Mouse (Mus musculus): ENCODE measurements around the gene Atp1a2. TPM values are rescaled to one million over a fixed set of nuclear protein-coding genes. Genes with fewer than 3 reads are reported as not detected.

Atp1a2 gene
- polyA plus RNA-seq (2016; fragmentation: Nextera tagmentation; extraction: Ambion mirVana) = 0.86 and 2.0 TPM in 2 replicates

DNA sequence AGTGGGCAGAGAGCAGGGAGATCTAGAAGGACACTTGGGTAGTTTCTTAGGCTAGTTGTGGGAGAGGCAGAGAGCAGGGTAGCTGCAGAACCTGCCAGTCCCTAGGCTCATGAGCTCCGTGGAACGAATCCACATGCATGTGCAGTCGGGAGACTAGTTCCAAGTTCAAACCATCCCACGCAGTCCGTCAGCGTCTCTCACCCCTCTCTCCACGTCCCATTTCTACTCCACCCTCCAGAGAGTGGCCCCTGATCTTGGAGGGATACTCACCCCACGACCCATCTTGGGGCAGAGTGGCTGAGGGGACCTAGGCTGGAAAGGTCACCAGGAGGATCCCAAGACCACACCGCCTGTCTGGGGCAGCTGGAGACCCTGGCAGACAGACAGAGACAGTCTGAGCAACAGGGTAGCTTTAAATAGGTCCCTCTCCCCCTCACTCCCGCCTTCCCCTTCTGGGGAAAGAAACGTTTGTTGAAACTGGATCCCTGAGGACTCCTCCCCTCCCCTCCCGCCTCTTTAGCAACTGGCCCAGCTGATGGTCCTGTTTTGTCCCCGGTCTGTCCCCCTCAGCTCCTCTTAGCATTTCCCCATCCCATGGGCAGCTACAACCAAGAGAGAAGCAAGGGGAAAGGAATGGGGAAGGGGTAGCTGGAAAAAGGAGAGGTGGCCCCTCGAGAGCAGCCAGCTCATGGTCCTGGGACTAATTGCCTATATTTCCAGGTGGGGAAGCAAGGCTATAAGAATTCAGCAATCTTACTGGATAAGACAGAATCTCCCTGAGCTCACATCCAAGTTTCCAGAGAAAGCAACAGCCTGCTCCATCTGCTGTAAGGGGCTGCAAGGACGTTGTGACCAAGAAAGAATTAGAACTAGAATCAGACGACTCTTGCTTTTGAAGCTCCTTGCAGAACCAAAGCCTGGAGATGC is at the start of gene Atp1a2:
TSS of gene Atp1a2 (minus strand) at position 454 of the 927 bp plus-strand sequence.
- Histone ChIP-seq H3K4me3 (peak within 1 kb of the TSS; percentile 31), H3K27me3 (ENCODE audit: poor library complexity, severe bottlenecking) (peaks cover 59% of the 10 kb centered on the region), H3K4me1 (peaks cover 77% of the 10 kb centered on the region), H3K36me3 (replicated peaks) (no peaks in the 10 kb centered on the region), H3K9me3 (no peaks in the 10 kb centered on the region), H3K27ac (peak within 1 kb of the TSS; percentile 72)
- WGBS = 18% methylated on average over 15 of the region's 16 CpGs
- DNase-seq (ENCODE audit: extremely low spot score, low spot score) = no peak

DNA sequence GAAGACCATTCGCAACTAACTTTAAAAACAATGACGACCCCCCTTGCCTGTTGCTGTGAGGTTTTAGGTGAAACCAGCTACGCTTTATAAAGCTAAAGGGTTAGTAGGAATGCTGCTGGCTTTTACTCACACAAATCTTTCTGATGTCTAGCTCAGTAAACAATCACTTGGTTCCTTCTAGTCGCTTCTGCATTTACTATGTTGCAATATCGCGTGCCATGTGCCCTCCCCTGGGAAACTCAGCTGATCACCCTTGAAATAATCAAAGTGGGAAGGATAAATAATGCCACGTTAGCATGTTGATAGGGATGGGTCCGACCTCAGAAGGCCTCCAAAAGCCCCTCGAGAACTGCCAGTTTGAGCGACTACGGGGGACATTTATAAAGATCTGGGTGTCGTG is 49.5 kb upstream of the Atp1a2 start:
- Histone ChIP-seq H3K9me3 (no peaks in the 10 kb centered on the region), H3K27ac (peak overlapping the region; percentile 96), H3K27me3 (ENCODE audit: poor library complexity, severe bottlenecking) (peaks cover 23% of the 10 kb centered on the region), H3K4me1 (peaks cover 69% of the 10 kb centered on the region), H3K4me3 (no peak overlapping the region), H3K36me3 (replicated peaks) (no peaks in the 10 kb centered on the region)
- WGBS = 94% methylated on average over 12 of the region's 12 CpGs
- no peak for DNase-seq (ENCODE audit: extremely low spot score, low spot score)

DNA sequence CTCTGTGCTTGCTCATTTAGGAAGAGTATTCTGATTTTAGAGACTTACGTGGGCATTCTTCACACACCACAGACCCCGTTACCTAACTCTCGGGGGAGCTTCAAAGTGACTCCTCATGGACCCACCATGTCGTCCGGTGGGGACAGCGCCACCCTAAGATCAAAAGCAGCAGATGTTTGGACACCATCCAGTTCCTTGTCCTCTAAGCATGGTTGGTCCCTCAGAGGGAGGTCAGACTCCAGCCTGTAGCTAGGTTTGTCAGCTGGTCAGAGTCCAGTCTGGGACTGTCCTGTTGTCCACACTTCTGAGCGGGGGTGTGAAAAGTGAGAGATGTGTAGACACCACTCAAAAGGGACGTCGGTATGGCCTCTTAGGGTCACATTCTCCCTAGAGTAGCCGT is 48.8 kb upstream of the Atp1a2 start:
- WGBS = 83% methylated on average over 10 of the region's 10 CpGs

DNA sequence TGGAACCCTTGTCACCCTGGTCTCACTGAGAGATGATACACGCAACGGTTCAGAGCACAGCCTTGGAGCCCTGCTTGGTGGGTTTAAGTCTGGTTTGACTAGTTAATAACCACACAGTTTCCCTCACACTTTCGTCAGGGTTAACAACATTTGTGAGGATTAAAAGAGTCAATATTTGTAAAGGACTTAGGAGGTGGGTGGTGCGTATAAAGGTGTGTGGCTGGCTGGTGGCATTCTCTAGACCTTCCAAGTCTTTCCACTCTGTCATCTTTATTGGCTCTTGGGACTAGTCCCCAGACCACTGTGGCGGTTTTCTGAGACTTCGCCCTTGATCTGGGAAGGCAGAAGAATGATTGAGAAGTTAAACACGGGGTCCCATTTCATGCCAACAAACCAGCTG is 47.0 kb upstream of the Atp1a2 start:
- peak overlapping the region; percentile 30; the same call in 1 of the 2 replicates for H3K27ac ChIP-seq
- WGBS = 91% methylated on average over 7 of the region's 7 CpGs
- H3K27me3 ChIP-seq (ENCODE audit: poor library complexity, severe bottlenecking) = peaks cover 37% of the 10 kb centered on the region
- H3K9me3 ChIP-seq = no peaks in the 10 kb centered on the region
- DNase-seq (ENCODE audit: extremely low spot score, low spot score) = no peak
- no peak overlapping the region for H3K4me3 ChIP-seq
- H3K4me1 ChIP-seq = peaks cover 67% of the 10 kb centered on the region
- H3K36me3 ChIP-seq (replicated peaks) = no peaks in the 10 kb centered on the region

More for the DNA sequence above, 48.8 kb upstream of the Atp1a2 start:
- peaks cover 23% of the 10 kb centered on the region for H3K27me3 ChIP-seq (ENCODE audit: poor library complexity, severe bottlenecking)
- peak overlapping the region; percentile 96 for H3K27ac ChIP-seq
- no peak for DNase-seq (ENCODE audit: extremely low spot score, low spot score)
- H3K4me3 ChIP-seq = no peak overlapping the region
- no peaks in the 10 kb centered on the region for H3K36me3 ChIP-seq (replicated peaks)
- peaks cover 70% of the 10 kb centered on the region for H3K4me1 ChIP-seq
- H3K9me3 ChIP-seq = no peaks in the 10 kb centered on the region

DNA sequence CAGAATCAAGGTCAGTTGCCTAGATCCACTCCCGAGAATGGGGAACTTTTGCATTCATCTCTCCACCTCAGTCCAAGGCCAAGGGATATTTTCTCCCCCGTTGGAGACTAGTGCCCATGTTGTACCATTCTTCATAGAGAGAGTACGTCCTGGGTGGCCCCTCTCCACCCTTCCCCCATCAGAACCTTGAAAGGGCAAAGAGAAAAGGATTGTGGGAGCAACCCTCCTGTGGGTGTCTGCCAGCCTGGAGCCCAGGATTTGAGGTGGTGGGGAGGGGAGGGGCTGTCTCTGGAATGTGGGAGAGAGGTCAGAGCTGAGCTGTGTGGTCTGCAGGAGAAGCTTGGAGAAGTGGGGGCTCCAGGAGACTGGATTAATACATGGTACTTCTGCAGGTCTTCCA is 46.0 kb upstream of the Atp1a2 start:
- Histone ChIP-seq H3K36me3 (replicated peaks) (no peaks in the 10 kb centered on the region), H3K4me1 (peaks cover 58% of the 10 kb centered on the region), H3K9me3 (no peaks in the 10 kb centered on the region), H3K27ac (peak overlapping the region; percentile 53; the same call in 1 of the 2 replicates), H3K27me3 (ENCODE audit: poor library complexity, severe bottlenecking) (peaks cover 46% of the 10 kb centered on the region), H3K4me3 (no peak overlapping the region)
- 57% methylated on average over 3 of the region's 3 CpGs for WGBS
- no peak for DNase-seq (ENCODE audit: extremely low spot score, low spot score)

DNA sequence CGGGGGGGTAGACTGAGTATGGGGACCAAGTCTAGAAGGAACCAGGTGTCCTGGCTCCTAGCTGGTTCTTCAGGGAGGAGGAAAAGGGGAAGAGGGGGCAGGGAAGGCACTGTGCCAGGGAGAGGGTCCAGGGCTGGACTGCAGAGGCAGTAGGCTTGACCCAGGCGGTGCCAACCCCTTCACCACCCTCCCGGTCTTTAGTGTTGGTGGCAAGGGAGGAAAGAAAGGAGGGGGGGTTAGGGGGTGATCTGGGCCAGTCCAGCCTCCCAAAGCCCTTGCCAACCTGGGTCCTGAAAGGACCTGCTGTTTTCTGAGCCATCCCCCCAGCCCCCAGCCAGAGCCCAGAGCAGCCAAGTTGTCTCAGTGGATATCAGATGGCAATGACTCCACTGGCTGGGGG is 44.9 kb upstream of the Atp1a2 start:
- H3K27ac ChIP-seq = peak overlapping the region; percentile 53
- peaks cover 49% of the 10 kb centered on the region for H3K4me1 ChIP-seq
- 86% methylated on average over 3 of the region's 3 CpGs for WGBS
- no peaks in the 10 kb centered on the region for H3K9me3 ChIP-seq
- peaks cover 53% of the 10 kb centered on the region for H3K27me3 ChIP-seq (ENCODE audit: poor library complexity, severe bottlenecking)
- no peaks in the 10 kb centered on the region for H3K36me3 ChIP-seq (replicated peaks)
- DNase-seq (ENCODE audit: extremely low spot score, low spot score) = no peak
- H3K4me3 ChIP-seq = peak overlapping the region; percentile 12; the same call in 1 of the 2 replicates

DNA sequence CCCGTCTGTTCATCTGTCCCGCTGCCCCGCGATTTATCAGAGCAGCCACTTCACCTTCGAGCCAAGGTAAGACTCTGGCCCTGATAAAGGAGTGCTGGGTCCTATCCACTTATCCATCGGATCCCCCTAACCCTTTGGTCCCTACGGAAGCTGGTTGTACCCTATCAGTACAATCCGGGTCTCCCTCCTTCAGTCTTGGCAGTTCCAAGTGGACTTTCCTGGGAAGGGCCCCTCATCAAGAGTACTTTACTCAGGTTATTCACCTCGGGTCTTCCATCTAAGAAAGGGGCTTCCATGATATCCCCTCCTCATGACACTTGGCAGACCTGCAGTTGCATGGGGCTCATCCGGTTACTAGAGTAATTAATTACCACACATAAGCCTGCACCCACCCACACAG is 43.5 kb upstream of the Atp1a2 start:
- no peak for DNase-seq (ENCODE audit: extremely low spot score, low spot score)
- Histone ChIP-seq H3K27me3 (ENCODE audit: poor library complexity, severe bottlenecking) (peaks cover 55% of the 10 kb centered on the region), H3K9me3 (no peaks in the 10 kb centered on the region), H3K4me1 (peaks cover 48% of the 10 kb centered on the region), H3K4me3 (peak overlapping the region; percentile 63), H3K36me3 (replicated peaks) (no peaks in the 10 kb centered on the region), H3K27ac (peak overlapping the region; percentile 78)
- 25% methylated on average over 10 of the region's 10 CpGs for WGBS

DNA sequence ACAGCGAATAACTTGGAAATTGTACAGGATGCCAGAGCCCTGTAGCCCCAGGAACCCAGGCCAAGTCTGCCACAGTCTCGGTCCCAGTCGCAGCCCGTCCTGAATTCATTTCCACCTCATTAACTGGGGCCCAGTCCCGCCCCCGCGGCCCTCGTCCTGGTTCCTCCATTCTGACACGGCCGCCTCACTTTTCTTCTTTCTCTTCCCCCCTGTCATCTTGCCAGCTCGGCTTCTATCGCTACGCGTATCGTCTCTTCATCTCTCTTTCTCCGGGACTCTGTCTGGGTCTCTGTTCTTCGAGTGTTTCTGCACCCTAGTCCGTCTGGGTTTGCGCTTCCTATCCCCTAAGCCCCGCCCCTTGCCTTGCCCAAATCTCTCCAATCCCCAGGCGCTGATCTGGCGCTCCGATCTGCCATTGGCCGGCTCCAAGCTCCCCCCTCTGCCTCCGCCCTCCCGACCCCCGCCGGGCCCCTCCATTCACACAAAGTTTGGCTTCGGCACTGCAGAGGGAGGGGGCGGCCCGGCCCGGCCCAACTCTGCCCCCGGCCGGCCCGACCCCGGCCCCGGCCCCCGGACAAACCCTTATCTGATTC is 43.0 kb upstream of the Atp1a2 start, which contains the start of gene Kcnj10:
TSS of gene Kcnj10 (plus strand) at position 482 of the 593 bp plus-strand sequence.
- 3% methylated on average over 38 of the region's 38 CpGs for WGBS
- DNase-seq (ENCODE audit: extremely low spot score, low spot score) = peak; percentile 86
- Histone ChIP-seq H3K9me3 (no peaks in the 10 kb centered on the region), H3K27me3 (ENCODE audit: poor library complexity, severe bottlenecking) (peaks cover 60% of the 10 kb centered on the region), H3K27ac (peak within 1 kb of the TSS; percentile 78), H3K4me1 (peaks cover 48% of the 10 kb centered on the region), H3K4me3 (peak within 1 kb of the TSS; percentile 63), H3K36me3 (replicated peaks) (no peaks in the 10 kb centered on the region)

DNA sequence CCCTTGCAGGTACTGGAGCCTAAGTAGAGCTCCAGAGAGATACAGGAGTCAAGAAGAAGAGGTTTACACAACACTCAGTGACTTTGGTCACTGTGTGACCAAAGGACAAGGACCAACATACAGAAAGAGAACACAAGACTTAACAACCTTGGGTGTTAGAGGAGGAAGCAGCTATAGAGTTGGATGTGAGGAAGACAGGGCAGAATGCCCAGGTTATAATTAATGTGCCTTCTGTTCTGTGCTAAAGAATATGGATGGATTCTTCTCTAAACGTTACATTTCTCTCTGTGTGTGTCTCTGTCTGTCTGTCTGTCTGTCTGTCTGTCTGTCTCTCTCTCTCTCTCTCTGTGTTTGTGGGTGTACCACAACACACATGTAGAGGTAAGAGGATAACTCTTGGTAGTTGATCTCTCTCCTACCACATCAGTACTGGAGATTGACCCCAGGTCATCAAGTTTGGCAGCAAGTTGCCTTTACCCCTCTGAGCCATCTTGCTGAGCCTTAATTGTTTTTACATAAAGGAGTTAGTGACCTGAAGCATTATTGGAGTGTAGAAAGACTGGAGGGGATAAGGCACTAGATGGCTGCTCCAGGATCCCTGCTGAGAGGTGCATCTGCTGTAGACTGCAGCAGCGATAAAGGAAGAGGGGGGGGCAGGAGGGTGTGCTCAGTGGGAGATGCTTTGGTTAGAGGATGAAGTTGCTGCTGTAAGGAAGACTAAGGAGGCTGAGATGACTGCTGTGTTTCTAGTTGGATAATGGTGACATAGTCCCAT is 39.7 kb upstream of the Atp1a2 start:
- Histone ChIP-seq H3K27ac (no peak overlapping the region), H3K27me3 (ENCODE audit: poor library complexity, severe bottlenecking) (peaks cover 61% of the 10 kb centered on the region), H3K4me1 (peaks cover 27% of the 10 kb centered on the region), H3K4me3 (no peak overlapping the region), H3K36me3 (replicated peaks) (no peaks in the 10 kb centered on the region), H3K9me3 (no peaks in the 10 kb centered on the region)
- no peak for DNase-seq (ENCODE audit: extremely low spot score, low spot score)
- 30% methylated on average over 2 of the region's 2 CpGs for WGBS

DNA sequence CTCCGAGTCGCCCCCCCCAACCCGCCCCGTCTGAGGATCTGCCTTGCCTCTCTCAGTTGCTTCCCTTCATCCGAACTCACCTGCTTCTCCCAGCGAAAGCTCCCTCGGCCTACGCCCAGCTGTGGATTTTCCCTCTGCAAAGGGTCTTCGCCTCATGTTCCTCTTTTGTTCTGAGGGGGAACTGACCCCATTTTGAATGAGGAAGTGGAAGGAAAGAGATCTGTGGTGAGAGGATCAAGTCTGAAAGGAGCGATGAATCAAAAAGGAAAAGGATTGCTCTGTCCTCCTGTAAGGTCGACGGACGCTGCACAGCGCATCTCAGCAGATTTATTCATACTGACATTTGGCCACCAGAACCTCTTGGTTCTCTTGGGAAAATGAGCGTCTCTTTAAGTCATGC is 37.9 kb upstream of the Atp1a2 start:
- Histone ChIP-seq H3K4me3 (no peak overlapping the region), H3K27me3 (ENCODE audit: poor library complexity, severe bottlenecking) (peaks cover 51% of the 10 kb centered on the region), H3K4me1 (peaks cover 12% of the 10 kb centered on the region), H3K36me3 (replicated peaks) (no peaks in the 10 kb centered on the region), H3K9me3 (no peaks in the 10 kb centered on the region), H3K27ac (no peak overlapping the region)
- WGBS = 79% methylated on average over 15 of the region's 15 CpGs
- no peak for DNase-seq (ENCODE audit: extremely low spot score, low spot score)

DNA sequence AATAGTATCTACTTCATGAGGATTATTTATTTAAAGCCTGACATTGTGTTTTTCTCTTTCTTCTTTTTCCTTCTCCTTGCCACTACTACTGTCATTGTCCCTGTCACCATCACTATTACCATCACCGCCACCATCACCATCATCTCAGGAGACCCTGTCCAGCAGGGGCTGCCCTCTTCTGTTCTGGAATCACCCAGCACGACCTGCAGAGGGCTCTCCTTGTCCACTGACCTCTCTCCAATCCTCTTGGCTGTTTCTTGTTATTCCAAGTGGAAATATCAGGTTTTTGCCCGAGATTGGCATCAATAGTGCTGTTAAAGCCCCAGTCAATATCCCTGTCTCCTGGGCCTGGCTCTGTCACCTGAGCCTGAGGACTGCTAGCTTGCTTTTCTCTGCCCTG is 35.6 kb upstream of the Atp1a2 start:
- Histone ChIP-seq H3K27me3 (ENCODE audit: poor library complexity, severe bottlenecking) (peaks cover 50% of the 10 kb centered on the region), H3K27ac (no peak overlapping the region), H3K4me1 (peaks cover 16% of the 10 kb centered on the region), H3K4me3 (no peak overlapping the region), H3K36me3 (replicated peaks) (no peaks in the 10 kb centered on the region), H3K9me3 (no peaks in the 10 kb centered on the region)
- no peak for DNase-seq (ENCODE audit: extremely low spot score, low spot score)
- WGBS = 20% methylated on average over 3 of the region's 3 CpGs

DNA sequence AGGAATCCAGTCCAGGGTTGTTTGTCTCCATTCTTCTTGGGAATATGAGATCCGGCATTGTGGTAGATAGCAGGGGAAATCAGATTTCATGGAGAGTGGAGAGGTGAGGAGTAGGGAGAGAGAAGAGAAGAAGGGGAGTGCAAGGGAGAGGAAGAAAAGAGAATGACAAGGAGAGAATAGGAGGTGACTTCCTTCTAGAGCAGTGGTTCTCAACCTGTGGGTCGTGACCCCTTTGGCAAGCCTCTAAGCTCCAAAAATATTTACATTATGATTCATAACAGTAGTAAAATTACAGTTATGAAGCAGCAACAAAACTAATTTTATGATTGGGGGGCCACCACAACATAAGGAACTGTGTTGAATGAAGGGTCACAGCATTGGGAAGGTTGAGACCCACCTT is 35.1 kb upstream of the Atp1a2 start:
- WGBS = 88% methylated on average over 2 of the region's 2 CpGs
- Histone ChIP-seq H3K4me1 (peaks cover 15% of the 10 kb centered on the region), H3K4me3 (no peak overlapping the region), H3K27me3 (ENCODE audit: poor library complexity, severe bottlenecking) (peaks cover 55% of the 10 kb centered on the region), H3K27ac (no peak overlapping the region), H3K9me3 (no peaks in the 10 kb centered on the region), H3K36me3 (replicated peaks) (no peaks in the 10 kb centered on the region)
- no peak for DNase-seq (ENCODE audit: extremely low spot score, low spot score)

Measured in forebrain, embryonic 10.5 days (tissue).